Mouse (Mus musculus) splenic B cell, adult 2 months (primary cell): ENCODE results near the gene Kat7.

Experiments
- DNase-seq: peaks from one replicate; pipeline ENCODE4 v3.0.0-alpha.2; 2011; ENCODE audit warnings: low read depth, low spot score
- H3K27me3 ChIP-seq: 2 replicates; pipeline ENCODE4 v1.6.1; 2012; ENCODE audit warnings: mild to moderate bottlenecking, low read length, moderate library complexity, mixed read lengths; ENCODE audit not compliant: control insufficient read depth, poor library complexity, insufficient read depth, severe bottlenecking
- H3K36me3 ChIP-seq: 2 replicates; pipeline ENCODE4 v1.6.1; 2012; ENCODE audit warnings: mild to moderate bottlenecking, low read length, moderate library complexity, mixed read lengths; ENCODE audit not compliant: control insufficient read depth, poor library complexity, insufficient read depth, severe bottlenecking

The Kat7 gene

GRCm38 (mm10) chr11:95276056-95276455 lies 34.0 kb downstream of the Kat7 start:
- peaks cover 35% of the 10 kb centered on the region for H3K36me3 ChIP-seq
- DNase-seq, result no peak
- no peaks in the 10 kb centered on the region for H3K27me3 ChIP-seq

GRCm38 (mm10) chr11:95274613-95275012 lies 35.4 kb downstream of the Kat7 start:
- DNase-seq, result no peak
- H3K27me3 ChIP-seq, result no peaks in the 10 kb centered on the region
- peaks cover 26% of the 10 kb centered on the region for H3K36me3 ChIP-seq

- DNase-seq, result no peak
- Histone ChIP-seq H3K27me3 (no peaks in the 10 kb centered on the region), H3K36me3 (peaks cover 23% of the 10 kb centered on the region)
Observed at GRCm38 (mm10) chr11:95273661-95274060, 36.4 kb downstream of the Kat7 start.

GRCm38 (mm10) chr11:95266540-95267245 lies 43.4 kb downstream of the Kat7 start:
- peaks cover 2% of the 10 kb centered on the region for H3K36me3 ChIP-seq
- H3K27me3 ChIP-seq, result no peaks in the 10 kb centered on the region
- no peak for DNase-seq

GRCm38 (mm10) chr11:95264455-95265013 lies 45.5 kb downstream of the Kat7 start:
- no peak for DNase-seq
- no peaks in the 10 kb centered on the region for H3K27me3 ChIP-seq
- no peaks in the 10 kb centered on the region; the same call in 1 of the 2 replicates for H3K36me3 ChIP-seq

GRCm38 (mm10) chr11:95263816-95264454 lies 46.1 kb downstream of the Kat7 start:
- Histone ChIP-seq H3K36me3 (no peaks in the 10 kb centered on the region; the same call in 1 of the 2 replicates), H3K27me3 (no peaks in the 10 kb centered on the region)
- DNase-seq, result no peak

GRCm38 (mm10) chr11:95261178-95261751 lies 48.8 kb downstream of the Kat7 start, which contains the start of gene Tac4:
TSS of gene Tac4 (plus strand) at chr11:95261529.
- Histone ChIP-seq H3K36me3 (no peaks in the 10 kb centered on the region), H3K27me3 (no peaks in the 10 kb centered on the region)
- peak; percentile 32 for DNase-seq

GRCm38 (mm10) chr11:95259088-95259849 lies 50.8 kb downstream of the Kat7 start:
- H3K27me3 ChIP-seq, result no peaks in the 10 kb centered on the region
- H3K36me3 ChIP-seq, result no peaks in the 10 kb centered on the region
- peak; percentile 95 for DNase-seq

- DNase-seq, result peak; percentile 90
- Histone ChIP-seq H3K36me3 (no peaks in the 10 kb centered on the region), H3K27me3 (no peaks in the 10 kb centered on the region)
Observed at GRCm38 (mm10) chr11:95258490-95258889, 51.6 kb downstream of the Kat7 start.

- no peaks in the 10 kb centered on the region for H3K36me3 ChIP-seq
- H3K27me3 ChIP-seq, result no peaks in the 10 kb centered on the region
- DNase-seq, result no peak
Observed at GRCm38 (mm10) chr11:95257930-95258329, 52.1 kb downstream of the Kat7 start.

GRCm38 (mm10) chr11:95255747-95256146 lies 54.3 kb downstream of the Kat7 start:
- no peak for DNase-seq
- no peaks in the 10 kb centered on the region for H3K36me3 ChIP-seq
- no peaks in the 10 kb centered on the region for H3K27me3 ChIP-seq

GRCm38 (mm10) chr11:95254165-95254564 lies 55.9 kb downstream of the Kat7 start:
- Histone ChIP-seq H3K27me3 (no peaks in the 10 kb centered on the region), H3K36me3 (no peaks in the 10 kb centered on the region)
- no peak for DNase-seq

GRCm38 (mm10) chr11:95252104-95252503 lies 57.9 kb downstream of the Kat7 start:
- no peak for DNase-seq
- H3K36me3 ChIP-seq, result no peaks in the 10 kb centered on the region
- H3K27me3 ChIP-seq, result no peaks in the 10 kb centered on the region

GRCm38 (mm10) chr11:95251295-95251694 lies 58.8 kb downstream of the Kat7 start:
- DNase-seq, result peak; percentile 79
- Histone ChIP-seq H3K27me3 (no peaks in the 10 kb centered on the region), H3K36me3 (no peaks in the 10 kb centered on the region)
